Mouse (Mus musculus) frontal cortex, postnatal 36 days (tissue): ENCODE measurements around the gene Gm28897.
"Not testable (repeated sequence)": the region's sequence is repeated elsewhere in the genome, so short reads cannot be mapped to it uniquely, and the experiment has no call there.

ENCODE experiments used
- DNase-seq, 2 experiments: peaks; one replicate each; pipeline ENCODE4 v3.0.0; 2022; ENCODE audit warnings: low spot score in 2 of 2

Gm28897 gene

GRCm38 (mm10) chrY:80926695-80927094 is at the start of gene Gm28897:
Gene Gm28897, plus strand, starts transcription at chrY:80926995.
- not testable (repeated sequence) for DNase-seq
